Mouse (Mus musculus) cerebellum, adult 18-20 months (tissue): ENCODE measurements around the gene Rassf7.
A peak's percentile ranks its signal among the peaks of the same experiment; 100 is the strongest.

Source experiments
- DNase-seq, 2 experiments: peaks; one replicate each; pipeline ENCODE4 v3.0.0; 2021

Rassf7 gene

DNA sequence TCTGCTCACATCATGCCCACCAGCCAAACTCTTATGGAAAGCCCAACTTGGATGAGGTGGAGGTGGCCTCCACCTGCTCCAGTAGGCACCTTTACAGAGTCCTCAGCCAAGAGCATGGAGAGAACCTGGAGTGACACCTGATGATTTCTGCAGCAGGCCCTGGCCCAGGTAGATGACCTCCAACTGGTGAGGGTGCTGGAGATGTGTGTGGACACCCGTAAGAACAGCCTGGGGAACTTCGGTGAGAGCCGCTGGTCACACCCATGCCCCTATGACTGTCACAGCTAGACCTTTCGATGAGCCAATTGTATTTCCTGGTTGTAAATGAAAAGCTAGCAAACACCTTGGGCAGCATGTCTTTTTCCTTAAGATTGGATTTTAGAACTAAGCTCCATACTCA, 17.5 kb upstream of the Rassf7 start:
- DNase-seq = no peak

DNA sequence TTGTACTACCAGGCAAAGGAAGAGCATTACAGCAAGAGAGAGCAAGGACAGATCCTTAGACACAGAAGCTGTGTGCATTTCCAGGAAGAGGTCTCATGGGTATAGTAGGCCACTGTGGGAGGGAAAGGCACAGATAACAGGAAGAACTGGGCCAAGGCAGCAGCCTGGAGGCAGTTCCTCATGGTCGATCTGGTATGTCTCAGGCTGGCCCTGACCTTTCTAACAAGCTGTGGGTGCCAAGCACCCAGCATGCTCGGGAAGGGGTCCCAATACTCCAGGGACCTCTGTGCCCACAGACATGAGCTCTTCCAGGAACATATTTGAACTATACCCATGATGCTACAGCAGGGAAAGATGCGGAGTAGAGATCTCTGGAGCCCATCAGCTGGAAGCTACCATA, 11.1 kb upstream of the Rassf7 start:
- no peak for DNase-seq

DNA sequence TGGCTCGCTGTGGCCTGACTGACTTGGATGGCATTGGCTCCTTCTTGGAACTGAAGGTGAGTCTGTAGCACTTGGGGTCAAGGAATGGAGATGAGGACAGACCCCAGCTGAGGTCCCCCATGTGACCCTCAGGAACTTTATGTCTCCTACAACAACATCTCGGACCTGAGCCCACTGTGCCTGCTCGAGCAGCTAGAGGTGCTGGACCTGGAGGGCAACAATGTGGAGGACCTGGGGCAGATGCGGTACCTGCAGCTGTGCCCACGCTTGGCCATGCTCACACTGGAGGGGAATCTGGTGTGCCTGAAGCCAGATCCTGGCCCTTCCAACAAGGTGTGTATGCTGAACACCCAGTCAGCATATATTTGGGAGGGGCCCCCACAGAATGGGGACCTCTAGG, 10.2 kb upstream of the Rassf7 start:
- DNase-seq = no peak

DNA sequence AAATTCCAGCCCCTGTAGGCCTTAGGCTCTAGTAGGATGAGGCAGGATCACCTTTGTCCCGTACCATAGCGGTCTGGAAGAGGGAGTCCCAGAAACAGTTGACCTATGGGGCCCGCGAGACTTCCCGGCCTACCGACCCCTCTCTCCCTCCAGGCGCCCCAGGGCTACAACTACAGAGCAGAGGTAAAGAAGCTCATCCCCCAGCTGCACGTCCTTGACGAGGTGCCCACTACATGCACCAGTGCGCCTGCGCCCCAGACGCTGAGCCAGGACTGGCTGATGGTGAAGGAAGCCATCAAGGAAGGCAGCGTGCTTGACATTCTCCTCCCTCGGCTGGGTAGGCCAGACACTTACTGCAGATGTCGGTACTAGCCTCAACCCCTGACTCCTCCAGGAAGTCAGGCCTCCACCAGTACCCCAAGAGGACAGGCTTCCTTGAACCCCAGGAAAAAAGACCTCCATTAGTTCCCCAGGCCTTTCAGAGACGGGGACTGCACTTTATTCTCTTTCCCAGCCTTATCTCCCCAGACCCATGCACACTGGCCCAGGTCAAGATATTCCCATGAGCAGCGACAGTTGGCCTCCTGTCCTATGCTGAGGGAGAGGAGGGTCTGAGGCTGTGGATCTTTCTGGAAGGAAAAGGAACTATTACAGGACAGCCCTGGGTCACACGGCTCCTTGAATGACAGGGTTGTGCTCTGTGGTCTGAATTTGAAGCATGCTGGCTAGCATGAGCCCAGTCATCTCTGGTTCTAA, 9.3 kb upstream of the Rassf7 start:
- no peak for DNase-seq

DNA sequence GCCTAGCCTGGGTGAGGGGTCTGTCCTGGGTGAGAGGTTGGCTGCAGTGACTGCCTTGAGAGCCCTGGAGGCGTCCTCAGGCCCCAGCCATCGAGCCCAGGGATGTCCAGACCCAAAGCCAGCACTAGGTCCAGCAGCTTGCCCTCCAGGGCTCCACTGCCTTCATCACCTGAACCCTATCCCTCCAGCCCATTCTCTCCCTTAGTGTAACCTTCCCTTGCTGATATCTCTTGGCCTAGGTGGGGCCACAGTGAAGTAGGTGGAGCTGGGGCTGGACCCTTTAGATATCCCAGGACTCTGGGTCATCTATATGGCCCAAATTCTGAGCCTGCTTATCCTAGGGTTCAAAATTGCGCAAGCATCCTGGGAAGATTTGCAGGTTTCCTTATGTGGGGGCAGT, 6.1 kb upstream of the Rassf7 start:
- no peak for DNase-seq

DNA sequence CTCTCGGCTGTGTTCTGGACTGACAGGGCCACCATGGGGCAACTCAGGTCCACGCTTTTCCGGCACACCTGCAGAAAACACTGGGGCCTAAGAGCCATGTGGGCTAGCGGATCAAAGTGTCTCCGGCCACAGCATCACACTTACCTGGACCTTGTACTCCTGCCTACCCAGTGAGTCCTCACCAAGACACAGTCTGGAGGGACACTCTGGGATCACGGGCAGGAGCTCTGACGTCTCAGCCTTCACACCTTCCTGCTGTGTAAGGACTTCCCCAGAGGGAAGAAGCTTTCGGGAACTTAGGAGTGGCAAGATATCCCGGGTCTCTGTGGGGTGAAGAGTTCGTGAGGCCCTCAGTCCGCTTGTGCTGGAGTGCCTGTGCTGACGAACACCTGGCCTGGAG, 5.5 kb upstream of the Rassf7 start:
- DNase-seq = no peak

DNA sequence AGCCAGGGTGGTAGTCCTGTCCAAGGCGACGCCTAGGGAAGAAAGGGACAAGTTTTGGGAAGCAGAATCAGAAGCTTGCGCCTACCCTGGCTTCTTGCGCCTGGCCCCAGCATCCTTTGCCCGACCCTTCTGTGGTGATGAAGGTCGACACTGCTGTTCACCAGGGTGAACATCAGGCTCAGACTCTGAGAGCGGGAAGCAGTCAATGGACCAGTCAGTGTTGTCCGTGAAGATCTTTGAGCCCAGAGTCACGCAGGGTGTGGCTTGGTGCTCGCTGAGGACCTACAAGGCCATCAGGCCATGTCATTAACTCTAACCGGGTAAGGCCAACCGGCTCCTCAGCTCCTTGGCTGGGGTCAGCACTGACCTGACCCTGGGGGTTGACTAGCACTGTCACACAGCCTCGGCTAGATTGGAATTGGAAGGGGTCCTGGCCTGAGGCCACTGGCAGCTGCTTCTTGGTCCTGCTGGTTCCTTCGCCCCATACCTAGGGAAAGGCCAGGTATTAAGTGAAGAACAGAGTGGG, 5.0 kb upstream of the Rassf7 start:
- no peak for DNase-seq

DNA sequence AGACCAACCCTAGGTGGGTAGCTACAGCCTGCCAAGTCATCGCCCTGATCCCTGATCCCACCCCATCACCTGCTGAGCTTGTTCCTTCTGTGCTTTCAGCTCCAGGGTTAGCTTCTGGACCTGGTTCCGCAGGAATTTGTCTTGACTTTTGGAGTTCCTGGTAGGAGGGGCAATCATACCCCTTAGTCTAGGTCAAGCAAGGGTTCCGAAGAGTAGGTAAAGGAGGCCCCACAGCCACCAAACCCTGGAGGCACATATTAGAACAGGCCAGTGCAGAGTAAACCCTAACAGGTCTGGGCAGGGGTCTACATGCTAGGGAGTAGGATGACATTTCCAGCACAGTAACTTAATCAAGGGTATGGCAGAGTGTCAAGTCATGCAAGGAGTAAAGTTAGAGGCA, 2.5 kb upstream of the Rassf7 start:
- DNase-seq = no peak

DNA sequence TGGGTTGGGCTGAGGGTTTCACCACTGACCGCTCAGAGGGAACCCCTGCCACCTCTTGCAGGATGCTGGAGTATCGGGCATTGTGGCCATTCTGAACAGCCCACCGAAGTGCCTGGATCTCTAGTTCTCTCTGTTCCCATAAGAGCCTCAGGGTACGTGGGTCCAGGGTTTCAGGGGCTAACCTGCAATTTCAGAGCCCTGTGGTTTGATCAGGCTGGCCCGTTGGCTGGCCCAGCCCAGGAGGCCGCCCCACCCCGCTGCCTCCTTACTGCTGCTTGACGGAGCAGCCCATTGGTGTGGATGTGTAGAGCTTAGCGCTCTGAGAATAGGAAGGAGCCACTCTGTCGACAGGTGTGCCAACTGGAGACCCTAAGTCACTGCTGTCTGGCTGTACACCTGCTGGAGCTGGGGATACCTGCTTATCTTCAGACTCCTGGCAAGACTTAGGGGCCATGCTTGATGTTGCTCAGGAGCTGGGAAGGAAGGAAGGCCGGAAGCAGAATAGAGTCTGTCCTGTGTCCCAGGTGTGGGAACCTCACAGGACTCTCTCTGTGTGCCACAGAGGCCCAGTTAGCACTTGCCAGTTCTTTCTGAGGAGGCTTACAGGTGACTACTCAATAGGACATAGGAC, 1.9 kb upstream of the Rassf7 start, which contains the start of gene Lmntd2:
TSS of gene Lmntd2 (minus strand) at position 476 of the 631 bp plus-strand sequence.
- no peak for DNase-seq

DNA sequence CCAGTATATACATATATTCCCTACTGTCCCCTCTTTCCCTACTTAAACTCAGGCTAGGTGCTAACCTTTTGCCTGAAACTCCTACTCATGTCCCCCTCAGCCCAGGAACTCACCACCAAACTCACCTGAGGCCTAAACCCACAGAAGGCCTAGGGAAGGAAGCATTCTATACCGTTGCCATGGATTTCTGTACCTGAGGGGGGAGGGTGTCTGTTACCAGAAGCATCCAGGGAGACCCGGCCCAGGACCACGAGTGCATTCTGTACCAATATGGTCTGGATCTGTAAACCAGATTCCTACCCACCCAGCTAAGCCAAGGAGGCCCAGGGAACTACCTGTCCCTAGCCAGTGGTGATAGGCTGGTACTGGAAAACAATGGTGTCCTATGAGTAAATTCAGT, 1.4 kb upstream of the Rassf7 start:
- no peak for DNase-seq

DNA sequence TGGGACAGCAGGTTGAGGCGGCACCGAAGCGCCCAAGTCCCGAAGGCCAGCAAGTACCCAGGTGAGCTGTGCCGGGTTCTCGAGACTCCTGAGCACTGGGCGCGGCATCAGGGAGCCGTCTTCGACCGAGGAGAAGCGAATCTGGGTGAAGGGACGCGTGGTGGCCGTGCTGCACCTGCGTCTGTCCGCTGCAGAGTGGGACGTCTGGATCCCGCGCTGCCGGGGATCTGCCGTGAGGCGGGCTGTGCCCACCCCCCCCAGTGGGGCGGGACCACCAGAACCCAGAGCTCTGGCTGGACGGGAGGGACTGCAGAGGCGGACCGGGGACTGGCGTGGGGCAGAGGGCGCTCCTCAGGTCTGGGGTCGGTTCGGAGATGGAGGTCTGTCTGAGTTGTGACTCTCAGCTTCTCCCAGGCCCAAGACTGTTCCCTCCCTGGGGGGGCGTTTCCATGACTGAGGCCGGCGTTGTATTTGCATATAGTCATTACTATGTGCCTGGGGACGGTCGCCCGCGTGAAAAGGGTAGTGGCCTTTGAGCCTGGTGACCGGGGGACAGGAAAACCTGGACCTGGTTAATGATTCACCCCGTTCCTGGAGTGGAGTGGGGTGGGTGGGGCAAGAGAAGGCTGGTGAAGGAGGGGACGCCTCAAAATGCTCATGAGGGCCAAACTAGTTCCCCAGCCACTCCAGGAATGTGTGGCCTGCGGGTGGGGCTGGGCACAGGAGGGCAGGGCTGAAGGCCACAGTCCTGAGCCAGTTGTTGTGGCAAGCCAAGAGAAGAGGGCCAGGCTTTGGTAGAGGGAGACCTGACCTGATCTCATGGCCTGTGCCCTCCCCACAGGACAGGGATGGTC, 447 bp downstream of the Rassf7 start:
- DNase-seq = no peak

DNA sequence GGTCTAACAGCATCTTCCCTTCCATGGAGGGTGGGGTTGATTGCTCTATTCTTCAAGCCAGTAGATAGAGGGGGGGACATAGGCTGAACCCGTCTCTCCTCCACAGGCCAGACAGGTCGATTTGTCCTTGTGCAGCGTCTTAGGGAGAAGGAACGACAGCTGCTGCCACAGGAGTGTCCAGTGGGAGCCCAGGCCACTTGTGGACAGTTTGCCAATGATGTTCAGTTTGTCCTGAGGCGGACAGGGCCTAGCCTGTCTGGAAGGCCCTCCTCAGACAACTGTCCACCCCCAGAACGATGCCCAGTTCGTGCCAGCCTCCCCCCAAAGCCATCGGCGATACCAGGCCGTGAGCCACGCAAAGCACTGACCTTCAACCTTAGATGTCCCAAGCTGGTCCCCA, 1.2 kb downstream of the Rassf7 start:
- no peak for DNase-seq

DNA sequence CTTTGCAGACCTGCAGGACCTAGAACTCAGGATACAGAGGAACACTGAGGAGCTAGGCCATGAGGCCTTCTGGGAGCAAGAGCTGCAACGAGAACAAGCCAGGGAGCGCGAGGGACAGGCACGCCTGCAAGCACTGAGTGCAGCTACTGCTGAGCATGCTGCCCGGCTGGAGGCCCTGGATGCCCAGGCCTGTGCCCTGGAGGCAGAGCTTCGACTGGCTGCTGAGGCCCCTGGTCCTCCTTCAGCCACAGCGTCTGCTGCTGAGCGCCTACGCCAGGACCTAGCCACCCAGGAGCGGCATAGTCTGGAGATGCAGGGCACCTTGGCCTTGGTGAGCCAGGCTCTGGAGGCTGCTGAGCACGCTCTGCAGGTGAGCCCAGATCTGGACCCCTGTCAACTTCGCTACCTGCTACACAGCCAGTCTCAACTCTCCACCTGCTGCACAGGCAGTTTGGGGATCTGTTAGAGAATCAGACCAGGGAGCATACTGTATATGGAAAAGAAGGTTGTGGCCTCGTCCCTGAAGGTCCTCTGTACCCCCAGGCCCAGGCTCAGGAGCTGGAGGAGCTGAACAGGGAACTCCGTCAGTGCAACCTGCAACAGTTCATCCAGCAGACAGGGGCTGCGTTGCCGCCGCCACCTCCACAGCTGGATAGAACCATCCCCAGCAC, 1.8 kb downstream of the Rassf7 start:
- no peak for DNase-seq

DNA sequence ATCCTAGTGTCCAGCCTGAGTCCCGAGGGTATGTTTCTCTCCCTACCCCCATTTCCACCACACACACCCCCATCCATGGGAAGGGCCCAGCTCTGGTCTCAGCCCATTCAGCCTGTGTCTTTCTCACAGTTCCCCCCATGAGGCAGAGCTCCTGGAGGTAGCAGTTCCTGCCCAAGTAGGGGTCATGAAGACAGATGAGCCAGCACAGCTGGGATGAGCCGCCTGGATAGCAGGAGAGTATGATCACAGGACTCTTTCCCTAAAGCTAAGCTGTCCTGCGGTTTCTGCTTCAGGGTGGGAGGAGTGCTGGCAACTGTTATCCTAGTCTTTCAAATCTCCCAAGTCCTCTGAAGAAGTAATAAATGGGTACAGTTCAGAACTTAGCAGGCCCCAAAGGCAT, 2.5 kb downstream of the Rassf7 start:
- DNase-seq = no peak

DNA sequence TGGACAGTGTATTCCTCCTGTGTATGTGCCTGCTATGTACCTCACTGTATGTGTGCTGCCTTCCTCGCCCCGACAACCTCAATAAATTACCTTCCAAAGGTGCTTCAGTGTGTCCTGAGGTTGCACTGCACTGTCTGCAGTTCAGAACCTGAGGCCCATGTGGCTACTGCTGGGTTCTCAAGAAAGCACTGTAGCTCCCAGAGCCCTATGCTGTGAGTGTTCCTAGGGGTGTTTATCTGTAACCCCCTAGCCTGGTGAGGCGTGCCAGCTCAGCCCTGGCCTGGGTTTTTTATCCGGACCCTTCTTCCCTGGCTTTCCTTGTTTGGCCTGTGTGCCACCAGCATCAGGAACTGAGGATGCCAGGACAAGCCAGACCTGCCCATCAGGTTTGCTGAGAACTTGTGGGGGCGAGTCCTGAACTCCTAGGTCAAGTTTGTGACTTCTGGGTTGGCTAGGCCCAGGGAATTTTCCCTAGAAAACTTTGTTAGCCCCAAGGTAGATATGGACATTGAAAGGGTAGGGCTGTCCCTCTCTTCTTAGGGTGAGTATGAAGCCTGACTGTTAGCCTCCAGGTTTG, 3.0 kb downstream of the Rassf7 start:
- no peak for DNase-seq

DNA sequence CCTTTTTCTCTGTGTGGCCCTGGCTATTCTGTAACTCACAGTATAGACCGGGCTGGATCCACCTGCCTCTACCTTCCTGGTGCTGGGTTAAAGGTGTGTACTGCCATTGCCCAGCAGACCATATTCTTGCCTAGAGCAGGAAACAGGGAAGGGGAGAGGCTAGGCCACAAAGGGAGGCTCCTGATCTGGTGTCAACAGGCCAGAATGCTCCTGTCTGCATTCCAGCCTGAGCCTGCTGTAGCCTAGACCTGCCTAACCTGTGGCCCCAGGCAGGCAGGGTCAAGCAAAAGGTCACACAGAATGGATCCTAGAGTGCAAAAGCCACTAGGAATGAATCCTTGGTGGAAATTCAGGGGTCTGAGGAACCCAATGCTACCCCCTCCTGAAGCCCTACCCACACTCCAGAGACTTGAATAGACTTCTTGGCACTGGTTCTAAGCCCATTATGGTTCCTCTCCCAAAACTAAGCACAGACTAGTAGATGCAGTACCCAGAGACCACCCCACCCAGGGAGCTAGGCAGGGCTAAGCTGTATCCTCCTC, 4.0 kb downstream of the Rassf7 start:
- DNase-seq = no peak

DNA sequence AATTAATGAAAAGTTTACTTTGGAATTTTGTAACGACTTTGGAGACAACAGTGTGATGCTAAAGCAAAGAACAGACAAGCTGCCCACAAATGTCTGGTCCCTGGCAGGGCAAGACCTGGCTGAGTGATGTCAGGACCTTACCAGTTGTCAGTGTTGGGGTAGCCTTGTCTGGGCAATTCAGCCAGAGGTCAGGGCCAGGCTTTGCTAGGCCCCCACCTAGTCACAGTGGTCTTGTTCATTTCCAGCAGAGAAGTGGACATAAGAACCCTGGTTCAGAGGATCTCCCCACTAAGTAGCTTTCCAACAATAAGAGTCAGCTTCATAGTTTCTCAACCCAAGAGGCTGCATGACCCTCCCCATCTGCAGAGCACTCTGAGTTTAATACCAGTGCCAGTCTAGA, 4.7 kb downstream of the Rassf7 start:
- no peak for DNase-seq

DNA sequence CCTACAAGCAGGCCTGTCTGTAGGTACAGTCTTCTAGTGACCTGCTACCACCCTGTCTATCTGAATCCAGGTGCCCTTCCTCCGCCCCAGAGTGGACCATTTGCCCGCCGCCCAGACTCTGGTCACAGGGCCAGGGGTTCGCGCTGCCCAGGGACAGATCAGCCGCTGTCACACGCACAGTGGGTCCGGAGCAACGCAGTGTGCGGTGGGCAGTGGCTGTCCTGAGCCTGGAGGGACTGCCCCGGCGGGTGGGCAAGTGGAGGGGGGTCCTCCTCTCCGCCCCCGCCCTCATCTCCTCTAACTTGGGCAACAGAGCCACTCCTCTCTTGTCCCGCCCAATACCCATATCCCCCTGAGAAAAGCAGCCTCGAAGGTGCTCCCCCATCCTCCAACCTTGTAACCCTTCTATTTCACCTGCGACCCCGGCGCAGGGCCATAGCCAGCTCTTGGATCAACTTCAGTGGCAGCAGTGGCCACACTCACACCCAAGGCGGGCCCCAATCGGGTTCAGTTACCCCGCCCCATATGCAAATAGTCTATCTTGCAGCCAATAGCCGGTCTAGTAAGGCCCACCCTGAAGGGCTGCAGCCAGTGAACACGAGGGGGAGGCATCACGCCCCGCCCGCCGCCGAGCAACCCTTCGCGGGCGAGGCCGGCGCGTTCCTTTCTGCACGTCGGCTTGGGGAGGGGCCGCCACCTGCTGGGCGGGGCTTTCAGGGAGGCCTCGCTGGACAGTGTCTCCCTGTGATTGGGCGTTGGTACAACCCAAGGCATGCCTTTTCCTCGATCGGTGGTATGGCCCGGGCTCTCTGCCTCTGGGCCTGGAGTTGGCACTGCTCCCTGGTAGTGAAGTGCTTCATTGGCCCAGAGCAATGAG, 5.8 kb downstream of the Rassf7 start:
- DNase-seq = peak; percentile 86 to 92

DNA sequence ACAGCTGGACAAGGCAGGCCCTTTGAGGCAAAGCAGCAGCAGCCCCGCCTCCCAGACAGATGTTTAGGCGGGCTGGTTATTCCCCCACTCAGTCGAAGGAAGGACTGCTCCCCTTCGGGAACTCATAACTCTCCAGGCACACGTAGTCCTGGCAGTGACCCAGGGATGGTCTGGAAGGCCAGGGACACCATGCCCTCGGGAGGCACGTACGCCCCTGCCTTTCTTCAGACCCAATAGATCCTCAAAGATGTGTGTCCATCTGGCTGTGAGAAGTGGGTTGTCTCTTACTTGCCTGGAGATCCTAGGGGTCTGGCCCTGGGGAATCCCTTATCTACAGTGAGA, 6.4 kb downstream of the Rassf7 start:
- DNase-seq = no peak

DNA sequence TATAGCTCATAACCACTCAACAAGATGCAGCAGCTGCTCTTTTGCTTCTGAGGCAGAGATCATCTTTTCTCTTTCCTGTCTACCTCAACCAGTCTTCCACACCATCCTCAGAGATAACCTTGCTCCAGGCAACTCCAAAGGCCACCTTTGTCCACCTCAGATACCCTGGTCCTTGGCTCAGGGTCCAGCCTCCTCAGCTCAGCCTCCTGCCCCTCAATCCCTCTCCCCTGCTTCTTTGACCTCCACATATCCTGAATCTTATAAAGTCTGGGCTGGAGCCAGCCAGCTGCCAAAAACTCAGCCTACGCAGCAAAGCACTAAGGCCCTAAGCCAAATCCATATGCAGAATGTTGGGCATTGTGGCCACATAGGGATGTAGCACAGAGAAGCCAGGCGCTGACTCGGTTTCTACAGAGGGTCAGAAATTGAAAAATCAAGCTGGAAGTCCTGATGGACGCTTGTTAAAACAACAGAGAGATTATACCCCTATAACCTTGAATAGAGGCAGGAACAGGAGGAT, 7.1 kb downstream of the Rassf7 start:
- no peak for DNase-seq

DNA sequence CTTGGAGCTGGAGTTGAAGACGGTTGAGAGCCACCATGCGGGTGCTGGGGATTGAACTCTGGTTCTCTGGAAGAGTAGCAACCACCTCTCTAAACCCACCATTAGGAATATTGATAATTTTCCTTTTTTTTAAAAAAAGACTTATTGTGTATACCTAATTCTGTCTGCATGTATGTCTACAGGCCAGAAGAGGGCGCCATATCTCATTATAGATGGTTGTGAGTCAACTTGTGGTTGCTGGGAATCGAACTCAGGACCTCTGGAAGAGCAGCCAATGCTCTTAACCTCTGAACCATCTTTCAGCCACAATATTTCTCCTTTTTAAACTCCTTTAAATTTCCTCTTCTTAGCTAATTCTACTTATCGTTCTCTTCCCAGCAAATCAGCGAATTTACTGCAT, 10.9 kb downstream of the Rassf7 start:
- DNase-seq = no peak
